Comparison of ENCODE assay signal across 21 mouse cellular contexts in the genomic region with DNA sequence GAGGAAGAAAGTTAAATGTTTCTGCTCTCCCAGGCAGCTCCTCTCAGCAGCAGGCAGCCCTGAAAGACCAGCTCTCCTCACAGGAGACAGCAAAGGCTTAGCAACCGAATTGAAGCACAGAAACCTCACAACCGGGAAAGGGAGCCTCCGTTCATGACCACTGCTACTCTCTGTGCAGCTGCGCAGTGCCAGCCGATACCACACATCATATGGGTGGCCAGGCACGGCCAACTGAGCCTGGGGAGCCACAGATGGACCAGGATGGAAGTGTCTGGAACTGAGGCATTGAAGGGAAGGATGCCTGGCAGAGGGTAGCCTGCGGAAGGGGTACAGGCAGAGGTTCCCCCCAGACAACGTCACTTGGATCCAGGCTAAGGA. TPM values are rescaled to one million over a fixed set of nuclear protein-coding genes. Genes with fewer than 3 reads are reported as not detected.
A peak's percentile ranks its signal among the peaks of the same experiment; 100 is the strongest.
DNase-seq lines count a peak whose midpoint lies in the region; ATAC-seq lines count a peak whose summit lies in the region.
"Had no signal": no experiment of that assay in that cellular context is flagged by ENCODE, and none has a peak within 500 bp of the region (broad histone marks: within the 10 kb centered on the region; RNA-seq: fewer than 3 reads in every experiment).

No protein-coding gene starts in this region.

- no peak overlapping the region for H3K9ac ChIP-seq in hindbrain, embryonic 15.5 days
- H3K9ac ChIP-seq in hindbrain, embryonic 11.5 days (ENCODE audit: low read depth, low read length), result no peak overlapping the region
- peak overlapping the region; percentile 45 for H3K9ac ChIP-seq in forebrain, embryonic 13.5 days
- no peak overlapping the region for H3K9ac ChIP-seq in limb, embryonic 12.5 days (replicated peaks)
- H3K9ac ChIP-seq: heart, embryonic 13.5 days; liver, embryonic 15.5 days had no signal

- H3K4me1 ChIP-seq in hindbrain, embryonic 15.5 days (replicated peaks), result peaks cover 26% of the 10 kb centered on the region
- peaks cover 8% of the 10 kb centered on the region for H3K4me1 ChIP-seq in hindbrain, embryonic 11.5 days (replicated peaks; ENCODE audit: control insufficient read depth, insufficient read depth, low read length)
- H3K4me1 ChIP-seq in embryonic facial prominence, embryonic 10.5 days, result peaks cover 40% of the 10 kb centered on the region
- peaks cover 39% of the 10 kb centered on the region for H3K4me1 ChIP-seq in forebrain, embryonic 13.5 days
- peaks cover 34% of the 10 kb centered on the region for H3K4me1 ChIP-seq in limb, embryonic 12.5 days (replicated peaks)
- H3K4me1 ChIP-seq: heart, embryonic 13.5 days; liver, embryonic 15.5 days had no signal

- DNase-seq in hindbrain, embryonic 11.5 days (ENCODE audit: low spot score), result no peak
- DNase-seq in embryonic facial prominence, embryonic 10.5 days (ENCODE audit: low spot score), result no peak
- DNase-seq in spleen, postnatal 4 days (ENCODE audit: low spot score in 2 of 2), result no peak
- DNase-seq in right cerebral cortex, postnatal 36 days (ENCODE audit: low spot score in 2 of 2), result no peak
- DNase-seq: cerebellum, postnatal 10 days; embryo, embryonic 11 days; kidney, adult 18-20 months; kidney, postnatal 14 days; layer of hippocampus, adult 9-11 months; lung, postnatal 10 days; thymus, postnatal 14 days had no signal

- H3K4me2 ChIP-seq in hindbrain, embryonic 15.5 days, result no peak overlapping the region
- H3K4me2 ChIP-seq in hindbrain, embryonic 11.5 days (replicated peaks; ENCODE audit: low read depth, low read length), result no peak overlapping the region
- H3K4me2 ChIP-seq in forebrain, embryonic 13.5 days, result no peak overlapping the region
- H3K4me2 ChIP-seq in limb, embryonic 12.5 days, result no peak overlapping the region
- H3K4me2 ChIP-seq: heart, embryonic 13.5 days; liver, embryonic 15.5 days had no signal

- H3K9me3 ChIP-seq in hindbrain, embryonic 15.5 days, result no peaks in the 10 kb centered on the region
- H3K9me3 ChIP-seq in hindbrain, embryonic 11.5 days (ENCODE audit: control insufficient read depth, low read length), result no peaks in the 10 kb centered on the region
- H3K9me3 ChIP-seq in embryonic facial prominence, embryonic 10.5 days, result no peaks in the 10 kb centered on the region
- no peaks in the 10 kb centered on the region for H3K9me3 ChIP-seq in forebrain, embryonic 13.5 days (replicated peaks)
- no peaks in the 10 kb centered on the region for H3K9me3 ChIP-seq in limb, embryonic 12.5 days
- H3K9me3 ChIP-seq: heart, embryonic 13.5 days; liver, embryonic 15.5 days had no signal

- ATAC-seq in hindbrain, embryonic 15.5 days (ENCODE audit: low FRiP score, low read depth), result 0 out of 2 replicates have a peak, but pooled peaks have one; percentile 28
- no peak for ATAC-seq in hindbrain, embryonic 11.5 days (ENCODE audit: low FRiP score)
- 0 out of 2 replicates have a peak, but pooled peaks have one; percentile 37 for ATAC-seq in forebrain, embryonic 13.5 days
- ATAC-seq in limb, embryonic 12.5 days (ENCODE audit: insufficient number of reproducible peaks, insufficient read depth, low FRiP score, low TSS enrichment, low read depth), result no peak
- ATAC-seq in CD4-positive, CD25-positive, alpha-beta regulatory T cell, adult 4 months, result no peak

- 0 out of 2 replicates have a peak overlapping the region, but pooled peaks have one; percentile 23 for H3K27ac ChIP-seq in hindbrain, embryonic 15.5 days (replicated peaks)
- H3K27ac ChIP-seq in hindbrain, embryonic 11.5 days (ENCODE audit: low read depth, low read length), result no peak overlapping the region
- peak overlapping the region; percentile 75 for H3K27ac ChIP-seq in embryonic facial prominence, embryonic 10.5 days (replicated peaks)
- H3K27ac ChIP-seq in forebrain, embryonic 13.5 days, result peak overlapping the region; percentile 60
- H3K27ac ChIP-seq in limb, embryonic 12.5 days, result peak overlapping the region; percentile 29; the same call in 1 of the 2 replicates
- H3K27ac ChIP-seq: heart, embryonic 13.5 days; liver, embryonic 15.5 days; stomach, postnatal 0 days had no signal

- H3K27me3 ChIP-seq in hindbrain, embryonic 15.5 days, result no peaks in the 10 kb centered on the region
- H3K27me3 ChIP-seq in hindbrain, embryonic 11.5 days (ENCODE audit: control insufficient read depth, insufficient read depth, low read length), result no peaks in the 10 kb centered on the region; the same call in 1 of the 2 replicates
- peaks cover 47% of the 10 kb centered on the region for H3K27me3 ChIP-seq in embryonic facial prominence, embryonic 10.5 days (replicated peaks; ENCODE audit: low read depth, poor library complexity, severe bottlenecking)
- H3K27me3 ChIP-seq in forebrain, embryonic 13.5 days, result 0 out of 2 replicates have a peak, but pooled peaks cover 2% of the 10 kb centered on the region
- peaks cover 48% of the 10 kb centered on the region for H3K27me3 ChIP-seq in limb, embryonic 12.5 days

- H3K36me3 ChIP-seq in hindbrain, embryonic 15.5 days, result no peaks in the 10 kb centered on the region
- no peaks in the 10 kb centered on the region for H3K36me3 ChIP-seq in hindbrain, embryonic 11.5 days (ENCODE audit: control insufficient read depth, insufficient read depth, low read length)
- no peaks in the 10 kb centered on the region for H3K36me3 ChIP-seq in embryonic facial prominence, embryonic 10.5 days (replicated peaks)
- no peaks in the 10 kb centered on the region for H3K36me3 ChIP-seq in forebrain, embryonic 13.5 days (ENCODE audit: poor library complexity, severe bottlenecking)
- H3K36me3 ChIP-seq in limb, embryonic 12.5 days, result no peaks in the 10 kb centered on the region
- H3K36me3 ChIP-seq: heart, embryonic 13.5 days; liver, embryonic 15.5 days had no signal

- WGBS in hindbrain, embryonic 15.5 days, result 42% methylated on average over 8 of the region's 8 CpGs
- 56% methylated on average over 8 of the region's 8 CpGs for WGBS in hindbrain, embryonic 11.5 days
- WGBS in embryonic facial prominence, embryonic 10.5 days, result 56% methylated on average over 8 of the region's 8 CpGs
- 41% methylated on average over 8 of the region's 8 CpGs for WGBS in forebrain, embryonic 13.5 days
- 48% methylated on average over 8 of the region's 8 CpGs for WGBS in limb, embryonic 12.5 days

- H3K4me3 ChIP-seq in hindbrain, embryonic 15.5 days, result no peak overlapping the region
- H3K4me3 ChIP-seq in hindbrain, embryonic 11.5 days (ENCODE audit: low read depth, low read length), result no peak overlapping the region
- no peak overlapping the region for H3K4me3 ChIP-seq in embryonic facial prominence, embryonic 10.5 days
- no peak overlapping the region for H3K4me3 ChIP-seq in forebrain, embryonic 13.5 days
- H3K4me3 ChIP-seq in limb, embryonic 12.5 days (replicated peaks), result no peak overlapping the region
- H3K4me3 ChIP-seq: erythroblast, embryonic 14.5 days; heart, embryonic 13.5 days; liver, embryonic 15.5 days; megakaryocyte, embryonic 14.5 days; myocyte had no signal

RNA-seq across cellular contexts. Expression of a gene that starts 47.0 kb away (rescaled TPM):
- 12.4 and 15.8 TPM in 2 replicates for polyA plus RNA-seq in hindbrain, embryonic 15.5 days (2015; fragmentation: Nextera tagmentation; extraction: Ambion mirVana)
- polyA plus RNA-seq in hindbrain, embryonic 11.5 days (2014; fragmentation: Nextera tagmentation; extraction: Ambion mirVana), result 13.8 and 16.6 TPM in 2 replicates
- polyA plus RNA-seq in embryonic facial prominence, embryonic 10.5 days (2016; fragmentation: Nextera tagmentation; extraction: Ambion mirVana), result 2.3 and 3.1 TPM in 2 replicates
- polyA plus RNA-seq in forebrain, embryonic 13.5 days (2015; fragmentation: Nextera tagmentation; extraction: Ambion mirVana), result 32.9 and 38.8 TPM in 2 replicates
- polyA plus RNA-seq in limb, embryonic 12.5 days (2016; fragmentation: Nextera tagmentation; extraction: Ambion mirVana), result 0.25 and 0.27 TPM in 2 replicates
- not detected for polyA plus RNA-seq in CD4-positive, CD25-positive, alpha-beta regulatory T cell, adult 4 months (2017; shearing (Covaris generic))
- polyA plus RNA-seq: liver, embryonic 15.5 days; myocyte; stomach, postnatal 0 days had no signal

Comparison
In these comparisons a context has a peak if more than half of its experiments do, and no peak if none do; other contexts are left out.
1. ATAC-seq: peak in hindbrain, embryonic 15.5 days (single experiment) and forebrain, embryonic 13.5 days (single experiment); none in hindbrain, embryonic 11.5 days (single experiment), limb, embryonic 12.5 days (single experiment) and CD4-positive, CD25-positive, alpha-beta regulatory T cell, adult 4 months (single experiment).